Mouse (Mus musculus) forebrain, embryonic 14.5 days (tissue): ENCODE data around the gene Racgap1. TPM values are rescaled to one million over a fixed set of nuclear protein-coding genes. Genes with fewer than 3 reads are reported as not detected.
A peak's percentile ranks its signal among the peaks of the same experiment; 100 is the strongest.

Experiments
- ATAC-seq: fragments of 200-750 bp; cut with Nextera tagmentation; 2 replicates; pipeline ENCODE4 v1.8.0; 2017; ENCODE audit warnings: mild to moderate bottlenecking, moderate library complexity
- DNase-seq: peaks from one replicate; pipeline ENCODE4 v3.0.0-alpha.2; 2015; ENCODE audit warnings: low spot score
- H3K27ac ChIP-seq: fragments of 300-500 bp; sonication (generic); 2 replicates; pipeline ENCODE4 v1.5.1; 2014; ENCODE audit warnings: low read depth, mild to moderate bottlenecking, control low read depth, low read length, moderate library complexity
- H3K27me3 ChIP-seq: fragments of 300-500 bp; sonication (generic); replicated peaks from 2 replicates; pipeline ENCODE4 v1.6.1; 2014; ENCODE audit warnings: low read length, control low read depth, mixed read lengths; ENCODE audit not compliant: control insufficient read depth, insufficient read depth
- H3K36me3 ChIP-seq: fragments of 300-500 bp; sonication (generic); 2 replicates; pipeline ENCODE4 v1.6.1; 2014; ENCODE audit warnings: low read length, control low read depth; ENCODE audit not compliant: control insufficient read depth, insufficient read depth
- H3K4me1 ChIP-seq: fragments of 300-500 bp; sonication (generic); 2 replicates; pipeline ENCODE4 v1.6.1; 2014; ENCODE audit warnings: antibody characterized with exemption, low read length, control low read depth; ENCODE audit not compliant: control insufficient read depth, insufficient read depth
- H3K4me2 ChIP-seq: fragments of 300-500 bp; sonication (generic); 2 replicates; pipeline ENCODE4 v1.6.1; 2014; ENCODE audit warnings: mild to moderate bottlenecking, control low read depth, low read length
- H3K4me3 ChIP-seq: fragments of 300-500 bp; sonication (generic); 2 replicates; pipeline ENCODE4 v1.5.1; 2014; ENCODE audit warnings: low read depth, low read length, control low read depth
- H3K9ac ChIP-seq: fragments of 300-500 bp; sonication (generic); 2 replicates; pipeline ENCODE4 v1.6.1; 2014; ENCODE audit warnings: mild to moderate bottlenecking, low read length, control low read depth, moderate library complexity
- H3K9me3 ChIP-seq: fragments of 300-500 bp; sonication (generic); replicated peaks from 2 replicates; pipeline ENCODE4 v1.6.1; 2016; ENCODE audit warnings: low read length, control low read depth, mixed read lengths; ENCODE audit not compliant: control insufficient read depth
- WGBS: fragments of 180-500 bp; shearing (Covaris S2); extraction: QIAGEN DNeasy Blood & Tissue Kit; methylation state at CpG from one replicate; pipeline ENCODE4 v1.1.7; 2014; 5-methylcytosine and 5-hydroxymethylcytosine counted together
- polyA plus RNA-seq: library from polyadenylated mRNA; unstranded; fragments of >200 nt; fragmentation: Nextera tagmentation; extraction: Ambion mirVana; gene quantifications from 2 replicates; pipeline ENCODE4 v1.2.1, GENCODE M21; 2014

The Racgap1 gene
- polyA plus RNA-seq, 1 experiment from 2014 or later = 78.9 TPM

DNA sequence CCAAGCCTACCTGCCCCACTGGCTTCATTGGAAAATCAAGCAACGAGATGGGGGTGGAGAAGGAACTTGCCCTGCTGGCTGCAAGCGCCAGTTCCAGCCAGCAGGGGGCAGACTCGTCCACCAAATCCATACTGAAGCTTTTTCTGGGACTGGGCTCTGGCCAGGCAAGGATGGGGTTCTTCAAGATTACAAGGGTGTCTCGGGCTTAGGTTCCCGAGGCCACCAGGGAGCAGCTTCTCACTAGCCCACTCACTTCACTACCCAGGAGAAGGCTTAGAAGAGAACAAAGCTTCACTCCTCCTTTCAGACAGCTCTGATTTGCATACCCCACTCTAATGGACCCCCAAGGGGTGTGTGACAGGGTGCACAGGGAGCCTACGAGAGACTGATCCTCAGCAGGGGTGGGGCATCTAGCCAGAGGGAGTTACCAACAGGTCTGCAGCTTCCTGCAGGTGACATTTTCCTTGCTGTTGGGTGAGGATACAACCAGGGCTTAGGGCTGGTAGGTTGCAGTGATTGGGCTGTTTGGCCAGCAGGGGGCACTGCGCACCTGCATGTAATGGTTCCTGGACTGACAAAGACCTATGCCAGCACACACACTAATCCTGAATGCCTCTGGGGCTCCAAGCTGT, 55.3 kb downstream of the Racgap1 start:
- peaks cover 38% of the 10 kb centered on the region for H3K27me3 ChIP-seq

GRCm38 (mm10) chr15:99594951-99595350, 56.5 kb downstream of the Racgap1 start:
- Histone ChIP-seq H3K27me3 (peaks cover 50% of the 10 kb centered on the region), H3K27ac (no peak overlapping the region), H3K36me3 (no peaks in the 10 kb centered on the region), H3K9ac (no peak overlapping the region), H3K9me3 (no peaks in the 10 kb centered on the region), H3K4me3 (no peak overlapping the region), H3K4me2 (no peak overlapping the region), H3K4me1 (0 out of 2 replicates have a peak, but pooled peaks cover 4% of the 10 kb centered on the region)
- DNase-seq (no peak), ATAC-seq (no peak)
- whole genome bisulfite sequencing = 87% methylated on average over 10 of the region's 10 CpGs

More for the DNA sequence above, 55.3 kb downstream of the Racgap1 start:
- peak; percentile 93 for DNase-seq
- Histone ChIP-seq H3K4me2 (peak overlapping the region; percentile 31), H3K4me3 (no peak overlapping the region), H3K9ac (peak overlapping the region; percentile 41), H3K27ac (no peak overlapping the region), H3K36me3 (no peaks in the 10 kb centered on the region), H3K9me3 (no peaks in the 10 kb centered on the region), H3K4me1 (no peaks in the 10 kb centered on the region)
- peak; percentile 94 for ATAC-seq
- 0% methylated on average over 7 of the region's 7 CpGs for WGBS

- no peak for ATAC-seq
- WGBS = 87% methylated on average over 5 of the region's 5 CpGs
Observed at GRCm38 (mm10) chr15:99592877-99593276, 58.6 kb downstream of the Racgap1 start.

DNA sequence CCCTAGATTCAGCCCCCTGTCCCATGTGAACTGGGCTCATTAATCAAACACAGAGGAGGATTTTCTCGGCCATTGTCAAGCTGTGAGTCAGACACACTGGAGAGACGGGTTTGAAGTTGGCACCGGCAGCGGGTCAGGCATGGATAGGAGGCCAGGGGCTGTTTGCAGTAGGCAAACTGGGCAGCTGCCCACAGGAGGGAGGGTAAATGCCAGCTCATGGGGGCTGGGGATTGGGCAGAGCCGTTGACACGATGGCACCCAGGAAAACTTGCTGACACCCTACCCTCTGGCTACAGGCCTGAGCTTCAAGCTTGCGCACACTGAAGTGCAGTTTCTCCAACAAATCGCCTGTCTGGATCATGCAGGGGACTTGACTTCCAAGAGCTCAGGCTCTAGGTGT, 59.3 kb downstream of the Racgap1 start:
- H3K36me3 ChIP-seq = no peaks in the 10 kb centered on the region
- no peak overlapping the region for H3K27ac ChIP-seq
- WGBS = 53% methylated on average over 8 of the region's 8 CpGs
- ATAC-seq (no peak), DNase-seq (no peak)
- H3K9ac ChIP-seq = no peak overlapping the region
- peaks cover 76% of the 10 kb centered on the region for H3K27me3 ChIP-seq
- 0 out of 2 replicates have a peak, but pooled peaks cover 4% of the 10 kb centered on the region for H3K4me1 ChIP-seq
- no peaks in the 10 kb centered on the region for H3K9me3 ChIP-seq
- H3K4me3 ChIP-seq = no peak overlapping the region
- no peak overlapping the region for H3K4me2 ChIP-seq

More at GRCm38 (mm10) chr15:99592877-99593276, 58.6 kb downstream of the Racgap1 start:
- no peak for DNase-seq
- H3K9me3 ChIP-seq = no peaks in the 10 kb centered on the region
- H3K27ac ChIP-seq = no peak overlapping the region
- H3K4me2 ChIP-seq = no peak overlapping the region
- peaks cover 70% of the 10 kb centered on the region for H3K27me3 ChIP-seq
- no peak overlapping the region for H3K4me3 ChIP-seq
- H3K9ac ChIP-seq = no peak overlapping the region
- 0 out of 2 replicates have a peak, but pooled peaks cover 4% of the 10 kb centered on the region for H3K4me1 ChIP-seq
- no peaks in the 10 kb centered on the region for H3K36me3 ChIP-seq

DNA sequence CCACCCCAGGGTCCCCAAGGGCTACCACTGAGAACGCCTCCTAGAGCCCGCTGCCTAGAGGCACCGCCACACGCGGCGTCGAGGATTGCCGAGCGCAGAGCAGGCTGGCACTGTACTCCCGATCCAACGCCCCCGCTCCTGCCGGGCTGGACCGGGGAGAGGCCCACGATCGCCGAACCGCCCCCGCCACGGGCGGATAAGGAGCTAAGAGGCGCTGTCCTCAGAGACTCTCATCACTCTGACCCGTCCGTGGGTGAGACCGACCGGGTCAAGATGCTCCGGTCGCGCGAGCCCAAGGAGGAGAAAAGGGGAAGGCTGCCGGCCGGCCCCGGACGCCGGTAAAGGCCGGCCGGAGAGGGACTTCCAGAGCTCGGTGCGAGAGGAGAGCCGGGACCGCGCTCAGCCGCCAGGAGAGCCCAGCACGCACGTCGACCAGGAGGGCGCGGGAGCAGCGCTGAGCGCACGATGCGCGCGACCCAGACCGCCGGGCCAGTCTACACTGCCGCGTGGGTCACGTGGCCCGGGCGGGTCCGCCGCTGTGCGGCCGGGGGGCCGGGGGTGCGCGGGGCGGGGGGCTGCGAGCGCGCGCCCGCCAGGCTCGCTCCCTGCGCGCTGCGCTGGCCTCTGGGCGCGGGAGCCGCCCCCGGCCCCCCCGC, 60.9 kb downstream of the Racgap1 start, which contains the start of gene Aqp5:
TSS of gene Aqp5 (plus strand) at position 354 of the 656 bp plus-strand sequence.
- Histone ChIP-seq H3K4me3 (peak within 1 kb of the TSS; percentile 34), H3K4me2 (peak within 1 kb of the TSS; percentile 53), H3K9ac (peak within 1 kb of the TSS; percentile 49), H3K4me1 (0 out of 2 replicates have a peak, but pooled peaks cover 4% of the 10 kb centered on the region), H3K36me3 (no peaks in the 10 kb centered on the region), H3K9me3 (no peaks in the 10 kb centered on the region), H3K27me3 (peaks cover 89% of the 10 kb centered on the region), H3K27ac (no peak within 1 kb of the TSS)
- DNase-seq (peak; percentile 50), ATAC-seq (peak; percentile 60; the same call in 1 of the 2 replicates)
- 1% methylated on average over 67 of the region's 83 CpGs for WGBS

GRCm38 (mm10) chr15:99589704-99590103, 61.8 kb downstream of the Racgap1 start:
- Histone ChIP-seq H3K27ac (no peak overlapping the region), H3K4me1 (peaks cover 7% of the 10 kb centered on the region), H3K9me3 (no peaks in the 10 kb centered on the region), H3K27me3 (peaks cover 94% of the 10 kb centered on the region), H3K4me3 (no peak overlapping the region), H3K4me2 (no peak overlapping the region), H3K36me3 (no peaks in the 10 kb centered on the region), H3K9ac (no peak overlapping the region)
- ATAC-seq (no peak), DNase-seq (no peak)
- 10% methylated on average over 7 of the region's 7 CpGs for WGBS

DNA sequence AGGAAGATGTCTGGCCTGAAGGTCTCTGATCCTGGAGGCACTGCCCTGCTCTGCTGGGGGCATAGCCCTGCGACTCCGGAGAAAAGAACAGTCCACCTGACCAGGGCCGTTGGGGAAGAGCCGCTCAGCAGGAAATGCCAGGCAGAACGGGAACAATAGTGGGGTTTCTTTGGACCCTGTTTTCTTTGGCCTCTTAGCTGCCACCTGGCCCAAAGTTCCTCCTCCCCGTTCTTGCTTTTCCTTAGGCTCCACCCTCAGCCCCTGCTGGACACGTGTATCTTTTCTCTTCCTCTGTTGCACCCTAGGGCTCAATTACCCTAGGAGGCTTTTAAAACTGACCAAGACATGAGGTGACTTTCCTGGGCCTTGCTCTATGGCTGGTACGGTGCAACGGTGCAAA, 62.2 kb downstream of the Racgap1 start:
- H3K36me3 ChIP-seq = no peaks in the 10 kb centered on the region
- no peak overlapping the region for H3K9ac ChIP-seq
- no peak for ATAC-seq
- no peak overlapping the region for H3K27ac ChIP-seq
- H3K4me3 ChIP-seq = no peak overlapping the region
- peaks cover 12% of the 10 kb centered on the region for H3K4me1 ChIP-seq
- 3% methylated on average over 9 of the region's 9 CpGs for WGBS
- DNase-seq = no peak
- H3K9me3 ChIP-seq = no peaks in the 10 kb centered on the region
- peaks cover 94% of the 10 kb centered on the region for H3K27me3 ChIP-seq
- no peak overlapping the region for H3K4me2 ChIP-seq

DNA sequence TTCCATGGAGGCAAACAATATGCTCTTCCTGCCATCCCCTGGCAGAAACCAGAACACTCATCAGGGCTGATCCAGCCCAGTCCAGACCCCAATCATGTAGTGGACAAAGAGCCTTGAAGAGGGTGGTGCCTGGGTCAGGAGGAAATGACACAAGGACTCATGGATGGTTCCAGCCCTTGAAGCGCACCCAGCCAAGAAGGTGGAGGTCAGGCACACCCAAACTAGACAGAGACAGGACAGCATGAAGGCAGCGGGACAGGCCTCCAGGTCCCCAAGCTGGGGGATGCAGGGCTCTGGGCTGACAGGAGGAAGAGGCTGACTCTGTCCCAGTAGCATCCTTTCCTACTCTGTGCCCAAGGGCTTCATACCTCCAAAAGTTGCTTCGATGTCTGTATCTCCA, 64.9 kb downstream of the Racgap1 start:
- WGBS = 92% methylated on average over 3 of the region's 3 CpGs
- H3K9me3 ChIP-seq = no peaks in the 10 kb centered on the region
- peaks cover 19% of the 10 kb centered on the region for H3K4me1 ChIP-seq
- ATAC-seq (no peak), DNase-seq (no peak)
- peaks cover 84% of the 10 kb centered on the region for H3K27me3 ChIP-seq
- no peak overlapping the region for H3K4me3 ChIP-seq
- no peak overlapping the region for H3K9ac ChIP-seq
- H3K27ac ChIP-seq = no peak overlapping the region
- H3K36me3 ChIP-seq = no peaks in the 10 kb centered on the region
- H3K4me2 ChIP-seq = no peak overlapping the region

DNA sequence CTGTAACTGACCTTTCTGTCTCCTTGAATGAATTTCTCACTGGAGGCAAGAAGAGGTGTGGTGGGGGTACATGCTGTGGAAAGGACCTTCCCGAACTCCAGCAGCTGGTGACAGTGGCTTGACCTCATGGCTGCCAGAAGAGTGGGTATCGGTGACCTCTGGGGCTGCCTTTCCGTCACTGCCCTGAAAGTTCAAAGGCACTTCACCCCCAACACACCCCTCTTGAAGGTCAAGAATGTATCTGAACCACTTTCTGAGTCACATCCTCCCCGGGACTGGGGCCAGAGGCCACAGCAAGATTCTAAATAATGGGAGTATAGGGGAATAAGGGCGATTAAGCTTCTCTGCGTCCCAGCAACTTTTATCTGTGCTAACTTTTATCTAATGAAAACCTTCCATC, 65.7 kb downstream of the Racgap1 start:
- Histone ChIP-seq H3K4me3 (no peak overlapping the region), H3K9ac (no peak overlapping the region), H3K27me3 (peaks cover 76% of the 10 kb centered on the region), H3K36me3 (no peaks in the 10 kb centered on the region), H3K9me3 (no peaks in the 10 kb centered on the region), H3K4me1 (peaks cover 19% of the 10 kb centered on the region), H3K27ac (no peak overlapping the region), H3K4me2 (no peak overlapping the region)
- DNase-seq = no peak
- ATAC-seq = no peak
- WGBS = 77% methylated on average over 6 of the region's 6 CpGs
